Mouse (Mus musculus) erythroid progenitor cell, adult 5-6 weeks (primary cell): Measurements from ENCODE around the gene Dock9. TPM values are rescaled to one million over a fixed set of nuclear protein-coding genes. Genes with fewer than 3 reads are reported as not detected.
A peak's percentile ranks its signal among the peaks of the same experiment; 100 is the strongest.
"Not testable (repeated sequence)": the region's sequence is repeated elsewhere in the genome, so short reads cannot be mapped to it uniquely, and the experiment has no call there.

ENCODE experiments used
- ATAC-seq: replicated peaks from 2 replicates; pipeline ENCODE4 v1.8.0; 2016; ENCODE audit warnings: moderate number of reproducible peaks, mild to moderate bottlenecking, moderate TSS enrichment, inconsistent platforms; ENCODE audit not compliant: poor library complexity, low FRiP score, severe bottlenecking
- total RNA-seq, 2 experiments: library from RNA; stranded (forward) in 1 of 2; stranded (reverse) in 1 of 2; fragments of 150-400 nt in 1 of 2; fragments of 186-747, 209-891 nt in 1 of 2; gene quantifications; 2 replicates each; pipeline versions ENCODE4 v1.2.3 to v1.2.4; 2015 to 2017; ENCODE audit warnings: low replicate concordance in 2 of 2

The Dock9 gene
- total RNA-seq, 2 experiments from 2014 or later, result 1.1 to 1.7 TPM

GRCm38 (mm10) chr14:121743787-121744417 lies 53.7 kb downstream of the Dock9 start:
- ATAC-seq, result no peak

- no peak for ATAC-seq
Measured at GRCm38 (mm10) chr14:121738431-121739403, 58.9 kb downstream of the Dock9 start.

- no peak for ATAC-seq
Measured at GRCm38 (mm10) chr14:121737277-121737676, 60.4 kb downstream of the Dock9 start.

GRCm38 (mm10) chr14:121735678-121736077 lies 62.0 kb downstream of the Dock9 start:
- no peak for ATAC-seq

- no peak for ATAC-seq
Measured at GRCm38 (mm10) chr14:121734217-121734616, 63.4 kb downstream of the Dock9 start.

- ATAC-seq, result no peak
Measured at GRCm38 (mm10) chr14:121733694-121734093, 63.9 kb downstream of the Dock9 start.

- no peak for ATAC-seq
Measured at GRCm38 (mm10) chr14:121732196-121732595, 65.4 kb downstream of the Dock9 start.

- ATAC-seq, result 0 out of 2 replicates have a peak, but pooled peaks have one; percentile 39
Measured at GRCm38 (mm10) chr14:121731688-121732168, 65.9 kb downstream of the Dock9 start.

- 0 out of 2 replicates have a peak, but pooled peaks have one; percentile 39 for ATAC-seq
Measured at GRCm38 (mm10) chr14:121730966-121731365, 66.7 kb downstream of the Dock9 start.

- no peak for ATAC-seq
Measured at GRCm38 (mm10) chr14:121727996-121728395, 69.6 kb downstream of the Dock9 start.

- no peak for ATAC-seq
Measured at GRCm38 (mm10) chr14:121724501-121724900, 73.1 kb downstream of the Dock9 start.

GRCm38 (mm10) chr14:121722774-121723173 lies 74.9 kb downstream of the Dock9 start:
- no peak for ATAC-seq

- ATAC-seq, result no peak
Measured at GRCm38 (mm10) chr14:121721431-121721830, 76.2 kb downstream of the Dock9 start.

- no peak for ATAC-seq
Measured at GRCm38 (mm10) chr14:121719638-121720601, 77.7 kb downstream of the Dock9 start.

GRCm38 (mm10) chr14:121714799-121715198 lies 82.8 kb downstream of the Dock9 start:
- ATAC-seq, result not testable (repeated sequence)

GRCm38 (mm10) chr14:121714268-121714667 lies 83.4 kb downstream of the Dock9 start:
- ATAC-seq, result no peak

- 0 out of 2 replicates have a peak, but pooled peaks have one; percentile 14 for ATAC-seq
Measured at GRCm38 (mm10) chr14:121713830-121714197, 83.8 kb downstream of the Dock9 start.

- ATAC-seq, result no peak
Measured at GRCm38 (mm10) chr14:121713166-121713829, 84.3 kb downstream of the Dock9 start.
